Mouse (Mus musculus): ENCODE data around the gene Mccc1. TPM values are rescaled to one million over a fixed set of nuclear protein-coding genes. Genes with fewer than 3 reads are reported as not detected.

Mccc1 gene
- polyA plus RNA-seq, 1 experiment from 2014 or later: 29.0 TPM

DNA sequence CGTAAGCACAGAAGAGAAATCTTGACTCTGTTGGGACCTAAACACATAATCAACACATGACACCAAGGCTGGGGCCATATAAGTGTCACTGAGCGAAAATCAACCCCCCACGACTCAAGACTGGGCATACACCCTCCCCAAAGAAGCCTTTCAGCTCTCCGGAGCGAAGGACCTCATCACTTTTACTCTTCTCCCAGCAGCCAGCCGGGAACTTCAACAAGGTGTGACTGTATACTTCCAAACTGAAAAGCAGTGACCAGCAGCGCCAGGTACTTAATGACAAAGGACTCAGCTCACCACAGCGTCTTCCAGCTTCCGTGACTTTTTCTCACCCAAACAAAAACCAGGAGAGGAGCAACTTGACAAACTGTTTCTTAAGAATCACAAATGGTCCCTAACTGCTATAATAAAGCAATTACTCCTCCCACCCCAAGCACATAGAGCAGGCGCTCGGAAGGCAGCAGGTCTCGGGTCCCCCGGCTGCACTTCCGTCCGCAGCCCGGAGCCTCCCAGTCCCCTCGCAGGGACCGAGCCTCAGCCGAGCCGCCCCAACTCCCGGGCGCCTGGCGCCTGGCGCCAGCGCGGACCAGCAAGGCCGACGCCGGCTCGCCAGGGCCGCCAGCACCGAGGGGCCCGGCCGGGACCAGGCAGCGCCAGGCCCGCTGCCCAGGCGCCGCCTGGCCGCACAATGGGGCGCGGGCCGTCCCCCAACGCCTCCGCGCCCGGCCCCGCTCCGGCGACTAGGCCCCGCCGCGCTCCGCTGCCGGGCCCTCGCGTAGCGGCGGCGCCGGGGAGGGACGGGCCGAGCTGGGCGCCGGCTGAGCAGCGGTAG is 68.4 kb downstream of the Mccc1 start:
- Histone ChIP-seq H3K27ac (replicated peaks) (peak overlapping the region; percentile 92), H3K4me2 (peak overlapping the region; percentile 87), H3K36me3 (no peaks in the 10 kb centered on the region), H3K4me3 (peak overlapping the region; percentile 98), H3K27me3 (no peaks in the 10 kb centered on the region), H3K9ac (peak overlapping the region; percentile 99), H3K9me3 (no peaks in the 10 kb centered on the region), H3K4me1 (replicated peaks) (peaks cover 26% of the 10 kb centered on the region)
- WGBS: under 1% methylated on average over 35 of the region's 65 CpGs
- ATAC-seq (ENCODE audit: low FRiP score, low read depth): peak; percentile 79

DNA sequence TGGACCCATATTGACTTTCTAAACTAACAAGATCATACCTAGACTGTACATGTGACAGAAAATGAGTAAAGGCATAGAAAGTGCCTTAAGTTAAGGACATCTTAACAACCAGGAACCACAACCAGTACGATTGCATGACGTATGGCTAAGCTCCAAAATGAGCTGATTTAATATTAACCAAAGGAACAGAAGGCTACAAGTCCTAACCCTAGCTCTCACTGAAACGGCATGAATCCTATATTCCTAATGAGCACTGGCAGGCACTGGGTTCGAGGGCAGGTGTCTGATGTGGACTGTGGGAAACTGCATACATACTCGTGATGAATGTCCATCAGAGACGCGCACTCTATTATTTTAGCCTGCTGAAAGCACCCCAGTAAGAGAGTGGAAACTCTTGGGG is 69.1 kb downstream of the Mccc1 start:
- Histone ChIP-seq H3K9me3 (no peaks in the 10 kb centered on the region), H3K4me2 (peak overlapping the region; percentile 87), H3K4me1 (replicated peaks) (peaks cover 26% of the 10 kb centered on the region), H3K27me3 (no peaks in the 10 kb centered on the region), H3K36me3 (no peaks in the 10 kb centered on the region), H3K4me3 (peak overlapping the region; percentile 98), H3K9ac (peak overlapping the region; percentile 99), H3K27ac (replicated peaks) (no peak overlapping the region)
- 25% methylated on average over 7 of the region's 7 CpGs for WGBS
- no peak for ATAC-seq (ENCODE audit: low FRiP score, low read depth)

DNA sequence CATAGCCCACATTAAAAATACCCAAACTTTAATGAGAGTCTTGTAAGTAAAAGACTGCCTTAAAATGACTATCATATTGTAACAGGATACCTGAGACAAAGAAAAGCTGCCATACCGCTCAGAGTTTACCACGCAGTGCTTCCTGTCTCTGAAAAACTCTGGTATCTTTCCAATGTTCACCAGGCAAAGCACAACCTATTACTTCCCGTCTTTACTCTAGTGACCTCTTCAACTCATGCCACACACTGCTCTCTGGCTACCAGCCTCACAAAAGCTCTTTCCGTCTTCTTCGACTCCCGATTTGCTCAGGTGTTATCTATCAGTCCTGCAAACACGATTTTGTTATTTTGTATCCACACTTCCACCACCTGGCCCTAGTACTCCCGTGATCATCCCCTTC is 70.6 kb downstream of the Mccc1 start:
- H3K27me3 ChIP-seq: no peaks in the 10 kb centered on the region
- WGBS: 76% methylated on average over 8 of the region's 8 CpGs

GRCm38 (mm10) chr3:35929406-35929805 is 71.1 kb downstream of the Mccc1 start:
- Histone ChIP-seq H3K4me1 (replicated peaks) (peaks cover 26% of the 10 kb centered on the region), H3K27ac (replicated peaks) (no peak overlapping the region), H3K4me3 (no peak overlapping the region), H3K36me3 (no peaks in the 10 kb centered on the region), H3K4me2 (no peak overlapping the region), H3K27me3 (no peaks in the 10 kb centered on the region), H3K9me3 (no peaks in the 10 kb centered on the region), H3K9ac (no peak overlapping the region)
- 59% methylated on average over 3 of the region's 3 CpGs for WGBS
- ATAC-seq (ENCODE audit: low FRiP score, low read depth): no peak

More for the DNA sequence above, 70.6 kb downstream of the Mccc1 start:
- ATAC-seq (ENCODE audit: low FRiP score, low read depth): no peak
- Histone ChIP-seq H3K4me3 (no peak overlapping the region), H3K4me1 (replicated peaks) (peaks cover 26% of the 10 kb centered on the region), H3K27ac (replicated peaks) (no peak overlapping the region), H3K36me3 (no peaks in the 10 kb centered on the region), H3K9ac (no peak overlapping the region), H3K4me2 (no peak overlapping the region), H3K9me3 (no peaks in the 10 kb centered on the region)

DNA sequence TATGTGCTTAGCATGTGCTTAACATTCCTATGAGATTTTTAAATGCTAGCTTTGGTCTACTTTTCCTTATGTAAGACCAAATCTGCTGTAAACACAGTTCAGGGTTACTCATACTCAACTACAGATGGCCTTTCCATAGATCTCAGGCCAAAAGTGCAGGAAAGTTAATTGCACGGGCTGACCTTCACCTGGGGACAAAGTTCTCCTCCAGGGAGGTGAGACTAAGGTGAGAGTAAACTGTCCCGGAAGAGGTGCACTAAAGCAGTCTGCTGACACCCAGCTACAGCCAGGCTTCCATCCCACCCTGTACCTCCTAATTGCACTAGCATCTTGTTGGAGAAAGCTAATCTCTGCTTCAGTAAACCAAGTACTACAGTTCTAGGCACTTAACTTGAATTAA is 74.6 kb downstream of the Mccc1 start:
- H3K4me2 ChIP-seq: no peak overlapping the region
- WGBS: 94% methylated on average over 2 of the region's 2 CpGs
- H3K4me3 ChIP-seq: no peak overlapping the region
- H3K36me3 ChIP-seq: no peaks in the 10 kb centered on the region
- ATAC-seq (ENCODE audit: low FRiP score, low read depth): no peak
- no peaks in the 10 kb centered on the region for H3K27me3 ChIP-seq
- peaks cover 8% of the 10 kb centered on the region for H3K4me1 ChIP-seq (replicated peaks)
- H3K9ac ChIP-seq: no peak overlapping the region
- no peak overlapping the region for H3K27ac ChIP-seq (replicated peaks)
- no peaks in the 10 kb centered on the region for H3K9me3 ChIP-seq

- Histone ChIP-seq H3K27me3 (no peaks in the 10 kb centered on the region), H3K4me3 (no peak overlapping the region), H3K4me2 (no peak overlapping the region), H3K9ac (no peak overlapping the region), H3K9me3 (no peaks in the 10 kb centered on the region), H3K4me1 (replicated peaks) (no peaks in the 10 kb centered on the region), H3K27ac (replicated peaks) (no peak overlapping the region), H3K36me3 (no peaks in the 10 kb centered on the region)
- 86% methylated on average over 3 of the region's 3 CpGs for WGBS
- no peak for ATAC-seq (ENCODE audit: low FRiP score, low read depth)
Observed at GRCm38 (mm10) chr3:35924007-35924406, 76.5 kb downstream of the Mccc1 start.

GRCm38 (mm10) chr3:35923495-35923894 is 77.0 kb downstream of the Mccc1 start:
- WGBS: 70% methylated on average over 7 of the region's 7 CpGs
- ATAC-seq (ENCODE audit: low FRiP score, low read depth): no peak

DNA sequence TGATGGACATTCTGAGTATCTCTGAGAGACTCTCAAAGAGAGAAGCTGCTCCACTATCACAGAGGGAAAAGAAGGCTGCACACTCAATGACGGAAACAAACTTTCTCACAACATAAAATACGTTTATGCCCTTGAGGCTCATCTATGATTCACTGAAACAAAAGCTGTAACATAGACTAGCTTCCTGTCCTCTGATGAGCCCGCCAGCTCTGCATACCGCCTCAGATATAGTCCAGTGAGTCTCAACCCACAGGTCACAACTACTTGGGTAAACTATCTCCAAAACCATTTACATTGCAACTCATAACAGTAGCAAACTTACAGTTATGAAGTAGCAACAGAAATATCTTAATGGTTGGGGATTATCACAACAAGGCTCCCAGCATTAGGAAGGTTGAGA is 78.0 kb downstream of the Mccc1 start:
- no peak overlapping the region for H3K4me3 ChIP-seq
- no peak overlapping the region for H3K4me2 ChIP-seq
- no peak overlapping the region for H3K9ac ChIP-seq
- H3K27me3 ChIP-seq: no peaks in the 10 kb centered on the region
- no peaks in the 10 kb centered on the region for H3K9me3 ChIP-seq
- H3K4me1 ChIP-seq (replicated peaks): no peaks in the 10 kb centered on the region
- no peak for ATAC-seq (ENCODE audit: low FRiP score, low read depth)
- 81% methylated on average over 4 of the region's 4 CpGs for WGBS
- no peak overlapping the region for H3K27ac ChIP-seq (replicated peaks)
- H3K36me3 ChIP-seq: peaks cover 5% of the 10 kb centered on the region

More at GRCm38 (mm10) chr3:35923495-35923894, 77.0 kb downstream of the Mccc1 start:
- H3K4me2 ChIP-seq: no peak overlapping the region
- H3K4me3 ChIP-seq: no peak overlapping the region
- H3K27ac ChIP-seq (replicated peaks): no peak overlapping the region
- H3K27me3 ChIP-seq: no peaks in the 10 kb centered on the region
- no peaks in the 10 kb centered on the region for H3K4me1 ChIP-seq (replicated peaks)
- H3K9ac ChIP-seq: no peak overlapping the region
- H3K36me3 ChIP-seq: no peaks in the 10 kb centered on the region
- H3K9me3 ChIP-seq: no peaks in the 10 kb centered on the region

DNA sequence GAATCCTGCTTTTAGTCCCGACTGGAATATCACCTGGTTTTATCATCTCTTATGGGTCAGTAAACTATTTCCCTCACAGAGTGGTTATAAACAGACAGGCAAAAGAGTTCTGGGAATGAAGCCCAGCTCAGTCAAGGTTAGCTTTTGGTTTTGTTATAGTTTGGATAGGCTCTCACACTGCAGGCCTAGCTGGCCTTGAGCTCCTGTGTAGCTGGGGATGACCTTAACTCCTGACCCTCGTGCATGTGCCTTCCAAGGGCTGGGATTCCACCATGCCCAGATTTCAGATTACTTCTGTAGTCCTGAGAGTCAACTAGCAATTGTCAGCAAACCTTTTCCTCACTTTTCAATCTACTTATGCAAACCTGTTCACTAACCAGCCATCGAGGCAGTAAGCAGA is 82.2 kb downstream of the Mccc1 start:
- ATAC-seq (ENCODE audit: low FRiP score, low read depth): no peak
- no peak overlapping the region for H3K9ac ChIP-seq
- WGBS: 90% methylated on average over 3 of the region's 3 CpGs
- H3K9me3 ChIP-seq: no peaks in the 10 kb centered on the region
- no peak overlapping the region for H3K4me2 ChIP-seq
- H3K27me3 ChIP-seq: no peaks in the 10 kb centered on the region
- H3K36me3 ChIP-seq: peaks cover 27% of the 10 kb centered on the region
- no peak overlapping the region for H3K4me3 ChIP-seq
- no peaks in the 10 kb centered on the region for H3K4me1 ChIP-seq (replicated peaks)
- H3K27ac ChIP-seq (replicated peaks): no peak overlapping the region

Other genes starting within 250 kb of the Mccc1 start
- gene Atp11b, start 246.6 kb downstream of the Mccc1 start, polyA plus RNA-seq (2015; fragmentation: Nextera tagmentation; extraction: Ambion mirVana): 35.3 and 40.4 TPM in 2 replicates
- 97.4 and 101 TPM in 2 replicates for gene Dcun1d1, start 63.2 kb downstream of the Mccc1 start, polyA plus RNA-seq (2015; fragmentation: Nextera tagmentation; extraction: Ambion mirVana)
- 0.03 TPM in 1 of 2 replicates, not detected in the other for gene Ccdc144b, start 52.9 kb upstream of the Mccc1 start, polyA plus RNA-seq (2015; fragmentation: Nextera tagmentation; extraction: Ambion mirVana)
- gene Acad9, start 65.3 kb upstream of the Mccc1 start, polyA plus RNA-seq (2015; fragmentation: Nextera tagmentation; extraction: Ambion mirVana): 74.9 and 86.2 TPM in 2 replicates
- 15.3 and 15.5 TPM in 2 replicates for gene D3Ertd254e, start 150.3 kb upstream of the Mccc1 start, polyA plus RNA-seq (2015; fragmentation: Nextera tagmentation; extraction: Ambion mirVana)
- 1.6 and 2.4 TPM in 2 replicates for gene Qrfpr, start 221.6 kb upstream of the Mccc1 start, polyA plus RNA-seq (2015; fragmentation: Nextera tagmentation; extraction: Ambion mirVana)

Measured in hindbrain, embryonic 15.5 days (tissue).